Mouse (Mus musculus): ENCODE results near the gene Fam189a1. TPM values are rescaled to one million over a fixed set of nuclear protein-coding genes. Genes with fewer than 3 reads are reported as not detected.

Gene Fam189a1
- polyA plus RNA-seq, 1 experiment = 45.7 TPM

DNA sequence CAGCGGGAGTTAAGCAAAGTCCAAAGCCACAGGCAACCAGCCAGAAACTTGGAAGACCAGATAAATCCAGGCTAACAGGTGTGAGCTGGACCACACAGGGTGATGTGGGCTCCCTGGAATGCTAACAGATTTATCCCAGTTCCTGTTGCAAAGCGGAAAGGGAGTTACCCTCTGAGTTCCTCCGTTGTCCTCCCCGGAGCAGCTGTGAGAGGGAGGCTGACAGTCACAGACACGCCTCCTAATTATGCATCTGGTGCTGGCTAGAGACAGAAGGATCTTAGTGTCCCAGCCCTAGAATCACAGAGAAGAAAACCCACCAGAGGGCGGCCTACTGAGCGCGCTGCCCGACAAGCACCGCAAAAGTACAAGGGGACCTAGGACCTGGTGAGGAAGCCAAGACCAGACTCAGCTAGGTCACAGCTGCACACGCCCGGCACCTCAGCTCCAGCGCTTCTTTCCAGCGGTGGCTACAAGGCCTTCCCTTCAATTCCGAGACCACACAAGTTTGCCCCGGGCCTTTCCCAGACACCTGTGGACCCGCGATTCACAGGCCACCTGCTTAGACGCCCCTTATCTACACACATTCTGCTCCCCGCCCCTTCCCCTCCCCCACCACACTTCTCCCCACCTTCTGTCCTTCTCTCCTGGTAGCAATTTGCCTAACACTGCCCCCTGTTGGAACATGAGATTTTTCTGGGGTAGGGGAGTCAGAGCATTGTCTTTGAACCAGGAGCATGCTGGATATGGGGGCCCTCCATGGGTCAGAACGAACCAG, 316.4 kb downstream of the Fam189a1 start:
- peak; percentile 46 to 65 for DNase-seq (ENCODE audit: extremely low spot score in 1 of 2, low spot score in 1 of 2)

GRCm38 (mm10) chr7:64839281-64839680, 317.1 kb downstream of the Fam189a1 start:
- DNase-seq (ENCODE audit: extremely low spot score in 1 of 2, low spot score in 1 of 2) = no peak

DNA sequence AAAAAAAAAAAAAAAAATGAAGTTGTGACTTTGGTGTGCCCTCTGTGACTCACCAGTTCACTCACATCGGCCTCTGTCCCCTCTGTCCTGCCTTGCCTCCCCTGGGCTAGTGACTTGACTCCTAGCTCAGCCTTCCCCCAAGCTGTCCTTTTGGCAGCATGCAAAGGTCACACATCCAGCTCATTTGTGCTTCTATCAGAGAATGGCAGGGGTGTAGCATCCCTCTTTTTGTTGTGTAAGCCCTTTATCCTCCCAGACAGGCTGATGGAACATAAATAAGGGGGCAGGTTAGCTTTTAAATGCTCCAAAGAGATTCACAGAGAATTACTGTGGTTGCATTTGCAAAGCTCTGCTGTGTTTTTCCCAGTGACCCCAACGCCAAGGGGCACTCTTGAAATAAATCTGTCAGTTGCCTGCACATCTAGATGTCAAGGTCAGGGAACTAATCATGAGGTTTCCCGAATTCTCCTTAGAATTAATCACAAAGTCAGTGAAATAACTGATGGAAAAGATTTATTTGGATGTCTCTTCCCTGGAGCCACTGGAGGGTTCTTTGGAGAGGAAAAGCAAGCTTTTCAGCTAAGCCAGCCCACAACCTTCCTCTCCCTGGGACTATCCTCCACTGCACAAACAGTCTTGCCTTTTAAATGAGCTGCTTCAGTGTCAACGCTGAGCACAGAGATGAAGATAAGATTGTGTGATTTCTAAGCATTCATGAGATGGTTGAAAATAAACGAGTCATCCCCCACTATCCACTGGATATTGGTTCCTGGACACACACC, 326.0 kb downstream of the Fam189a1 start:
- DNase-seq (ENCODE audit: extremely low spot score in 1 of 2, low spot score in 1 of 2) = no peak

DNA sequence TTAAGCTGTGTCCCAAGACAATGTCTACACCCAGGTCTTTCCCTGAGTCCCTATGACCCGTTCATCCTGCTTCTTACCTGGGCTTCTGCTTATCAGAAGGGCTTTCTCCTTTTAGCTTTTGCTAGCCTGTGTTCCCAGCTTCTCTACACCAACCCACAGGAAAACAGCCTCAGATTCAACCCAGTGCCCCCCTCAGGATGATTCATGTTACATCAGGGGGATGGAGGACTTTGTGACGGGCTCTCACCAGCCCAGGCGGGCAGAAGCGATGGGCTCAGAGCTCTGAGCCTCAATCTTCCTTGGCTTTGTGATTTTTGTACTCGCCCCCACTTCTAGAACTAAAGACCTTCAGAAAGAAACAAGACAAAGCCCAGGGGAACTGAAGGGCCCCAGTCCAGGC, 335.3 kb downstream of the Fam189a1 start:
- DNase-seq (ENCODE audit: extremely low spot score in 1 of 2, low spot score in 1 of 2) = no peak

GRCm38 (mm10) chr7:64819683-64820082, 336.7 kb downstream of the Fam189a1 start:
- no peak for DNase-seq (ENCODE audit: extremely low spot score in 1 of 2, low spot score in 1 of 2)

GRCm38 (mm10) chr7:64808876-64809275, 347.5 kb downstream of the Fam189a1 start:
- no peak for DNase-seq (ENCODE audit: extremely low spot score in 1 of 2, low spot score in 1 of 2)

DNA sequence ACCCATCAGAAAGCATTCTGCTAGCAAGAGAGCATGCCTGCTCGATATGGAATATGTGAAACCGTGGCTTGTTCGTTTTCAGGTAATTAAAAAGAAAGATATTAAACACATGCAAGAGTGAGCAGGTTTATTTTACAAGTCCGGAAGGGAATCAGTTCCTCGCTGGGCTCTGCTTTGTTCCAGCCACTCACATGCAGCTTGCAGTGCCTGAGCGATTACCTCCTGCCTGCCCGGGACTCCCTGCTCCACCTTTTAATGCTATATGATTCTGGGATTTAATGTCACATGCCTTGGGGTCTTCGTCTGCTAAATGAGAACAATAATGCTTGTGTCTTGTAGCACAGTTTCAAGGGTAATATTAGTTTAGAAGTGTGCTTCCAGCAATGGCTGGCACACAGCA, 351.3 kb downstream of the Fam189a1 start:
- no peak for DNase-seq (ENCODE audit: extremely low spot score in 1 of 2, low spot score in 1 of 2)

DNA sequence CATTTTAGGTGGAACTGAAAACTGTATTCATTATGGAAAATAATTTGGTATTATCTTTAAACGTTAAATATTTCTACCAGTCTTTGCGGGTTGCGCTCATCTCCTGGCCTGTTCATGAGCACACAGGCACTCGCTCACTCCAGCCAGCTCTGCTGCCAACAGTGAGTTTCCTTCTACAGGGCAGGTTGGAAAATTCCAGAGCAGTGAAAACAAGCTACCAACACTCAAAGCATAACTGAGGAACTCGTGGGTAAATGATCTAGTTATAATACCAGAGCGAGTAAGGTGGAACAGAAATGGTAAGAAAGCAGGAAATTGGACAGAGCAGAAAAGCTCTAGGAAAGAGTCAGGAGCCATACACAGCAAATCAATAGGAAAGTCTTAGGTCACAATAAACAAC, 360.8 kb downstream of the Fam189a1 start:
- no peak for DNase-seq (ENCODE audit: extremely low spot score in 1 of 2, low spot score in 1 of 2)

DNA sequence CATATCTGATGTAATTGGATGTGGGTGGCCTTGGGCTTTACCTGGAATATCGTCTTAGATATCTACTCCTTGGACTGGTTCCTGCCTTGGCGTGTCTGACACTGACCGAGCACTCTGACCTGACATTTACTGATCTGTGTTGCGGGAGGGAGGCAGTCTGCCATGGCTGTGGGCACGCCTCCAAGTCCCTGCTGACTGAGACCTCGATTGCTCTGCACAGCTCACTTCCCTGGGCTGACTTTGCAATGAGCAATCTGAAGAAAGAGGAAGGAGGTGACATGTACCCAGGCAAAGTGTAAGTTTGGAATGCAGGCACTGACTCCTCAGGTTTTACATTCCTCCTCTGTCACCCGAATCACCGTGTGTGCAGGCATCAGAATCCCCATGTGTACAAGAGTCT, 364.3 kb downstream of the Fam189a1 start:
- DNase-seq (ENCODE audit: extremely low spot score in 1 of 2, low spot score in 1 of 2) = no peak

DNA sequence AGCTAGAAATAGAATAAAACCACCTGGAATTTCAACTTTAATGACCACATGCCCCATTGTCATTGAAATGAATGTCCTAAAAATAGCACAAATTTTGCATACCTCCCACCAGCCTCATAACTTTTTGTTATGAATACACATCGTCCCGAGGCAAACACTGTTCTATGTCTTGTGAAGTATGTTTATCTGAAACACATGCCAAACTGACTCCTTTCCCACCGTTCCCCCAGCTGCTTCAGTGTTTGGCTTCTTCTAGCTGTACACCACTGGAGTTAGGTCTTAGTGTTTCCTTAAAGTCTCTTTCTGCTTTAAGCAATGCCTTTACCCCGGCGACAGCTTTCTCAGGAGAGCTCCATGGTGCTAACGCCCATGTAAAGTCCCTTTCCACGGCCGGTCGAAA, 365.2 kb downstream of the Fam189a1 start:
- DNase-seq (ENCODE audit: extremely low spot score in 1 of 2, low spot score in 1 of 2) = no peak

DNA sequence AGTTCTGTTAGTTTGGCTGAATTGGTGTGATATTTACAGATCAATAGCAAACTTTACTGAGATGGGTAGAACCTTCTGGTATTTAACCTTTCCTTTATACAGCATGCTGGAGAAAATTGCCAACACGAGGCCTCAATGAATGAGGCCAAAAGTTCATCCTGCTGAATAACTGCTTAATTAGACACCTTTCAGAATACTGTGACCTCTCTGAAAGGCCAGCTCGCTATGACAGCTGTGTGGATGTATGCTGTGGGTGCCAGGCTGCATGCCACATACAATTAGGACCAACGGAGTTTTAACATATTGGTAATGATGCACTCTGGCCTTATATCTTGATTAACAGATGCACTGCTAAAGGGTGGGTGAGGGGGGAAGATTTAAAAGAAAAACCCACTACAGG, 371.3 kb downstream of the Fam189a1 start:
- DNase-seq (ENCODE audit: extremely low spot score in 1 of 2, low spot score in 1 of 2) = no peak

DNA sequence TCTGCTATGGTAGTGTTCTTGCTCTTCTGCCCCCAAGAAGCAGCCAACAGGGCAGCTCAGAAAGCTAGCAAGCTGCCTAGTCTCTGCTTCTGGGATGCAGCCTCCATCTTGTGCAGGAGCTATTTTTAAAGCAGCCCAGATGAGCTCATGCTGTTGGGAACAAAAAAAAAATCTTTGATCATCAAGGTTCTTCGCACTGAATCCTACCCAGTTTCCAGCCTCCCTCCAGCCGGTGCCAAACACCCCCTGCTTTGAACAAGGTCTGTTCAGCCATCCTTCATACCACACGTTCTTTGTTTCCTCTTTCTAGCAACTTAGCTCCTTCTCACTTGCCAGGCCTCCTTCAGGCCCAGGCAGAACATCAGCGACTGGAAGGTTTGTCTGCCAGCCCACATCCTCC, 376.9 kb downstream of the Fam189a1 start:
- DNase-seq (ENCODE audit: extremely low spot score in 1 of 2, low spot score in 1 of 2) = peak; percentile 68 to 82

DNA sequence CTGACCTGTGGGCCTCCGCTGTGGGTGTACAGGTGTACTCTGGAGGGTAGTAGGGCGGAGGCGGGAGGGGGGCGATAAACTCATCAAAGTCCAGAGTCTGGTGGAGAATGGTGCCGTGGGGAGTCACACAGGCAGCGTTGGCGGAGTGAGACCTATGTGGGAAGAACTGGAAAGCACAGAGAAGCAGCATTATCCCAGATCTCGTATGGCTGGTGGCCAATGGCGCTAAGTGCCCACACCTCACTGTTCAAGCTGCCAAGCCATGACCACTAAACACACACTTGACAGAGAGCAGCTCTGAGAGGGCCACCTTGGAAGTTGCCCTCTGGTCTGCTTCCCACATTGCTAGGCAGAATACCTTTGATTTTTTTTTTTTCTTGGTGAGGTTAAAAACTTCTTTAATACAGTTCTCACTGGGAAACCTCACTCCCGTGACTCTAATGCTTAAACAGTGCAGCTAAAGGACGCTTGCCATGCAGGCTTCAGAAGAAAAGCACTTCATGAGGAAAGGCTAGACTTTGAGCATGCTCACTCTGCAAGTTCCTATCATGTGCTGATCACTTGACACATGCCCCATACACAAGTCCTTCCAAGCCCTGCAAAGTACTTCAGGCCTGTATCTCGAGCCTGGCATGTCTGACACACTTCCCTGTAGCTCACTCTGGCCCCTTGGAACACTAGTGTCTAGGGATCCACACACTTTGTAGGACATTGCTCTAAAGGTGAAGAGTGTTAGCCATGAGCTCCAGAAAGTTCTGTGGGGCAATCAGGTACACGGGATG, 379.5 kb downstream of the Fam189a1 start:
- peak; percentile 38 to 77 for DNase-seq (ENCODE audit: extremely low spot score in 1 of 2, low spot score in 1 of 2)

DNA sequence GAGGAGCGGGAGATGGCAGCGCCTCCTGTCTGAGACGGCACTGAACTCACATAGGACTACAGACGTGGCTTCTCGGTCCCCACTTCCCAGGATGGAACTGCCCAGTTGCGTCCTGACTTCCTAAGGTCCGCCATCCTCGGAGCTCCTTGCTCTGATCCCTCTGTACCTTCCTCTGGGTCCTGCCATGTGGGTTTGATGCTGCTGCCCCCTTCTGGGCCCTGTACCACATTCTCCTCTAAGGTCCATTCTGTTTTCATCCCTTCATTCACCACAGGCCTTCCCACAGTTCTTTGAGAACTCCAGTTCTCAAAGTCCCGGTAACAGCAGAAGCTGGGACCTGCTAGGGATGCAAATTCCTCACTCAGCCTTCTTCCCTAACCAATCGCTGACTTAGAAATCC, 382.9 kb downstream of the Fam189a1 start:
- DNase-seq (ENCODE audit: extremely low spot score in 1 of 2, low spot score in 1 of 2) = no peak

- DNase-seq (ENCODE audit: extremely low spot score in 1 of 2, low spot score in 1 of 2) = no peak
Measured at GRCm38 (mm10) chr7:64770779-64771390, 385.5 kb downstream of the Fam189a1 start.

DNA sequence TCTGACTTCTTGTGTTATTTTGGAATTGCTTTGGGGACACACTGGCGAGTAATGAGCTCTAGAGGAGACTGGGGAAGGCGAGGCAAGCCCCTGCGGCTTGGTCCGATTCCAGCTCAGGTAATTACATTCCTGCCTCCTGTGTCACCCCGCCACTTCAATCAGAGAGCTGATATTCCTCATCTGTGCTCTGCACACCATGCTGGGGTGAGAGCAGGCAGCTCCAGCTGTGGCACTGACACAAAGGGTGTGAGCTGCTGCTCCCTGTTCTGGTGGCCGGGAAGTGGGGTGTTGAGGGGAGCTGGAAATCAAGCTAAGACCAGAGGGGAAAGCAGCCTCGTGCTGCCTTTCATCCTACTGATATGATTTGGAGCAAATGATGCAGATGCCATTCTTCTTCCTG, 386.6 kb downstream of the Fam189a1 start:
- DNase-seq (ENCODE audit: extremely low spot score in 1 of 2, low spot score in 1 of 2) = no peak

- DNase-seq (ENCODE audit: extremely low spot score in 1 of 2, low spot score in 1 of 2) = no peak
Measured at GRCm38 (mm10) chr7:64765595-64765994, 390.8 kb downstream of the Fam189a1 start.

GRCm38 (mm10) chr7:64755141-64755540, 401.2 kb downstream of the Fam189a1 start:
- DNase-seq (ENCODE audit: extremely low spot score in 1 of 2, low spot score in 1 of 2) = no peak

- DNase-seq (ENCODE audit: extremely low spot score in 1 of 2, low spot score in 1 of 2) = no peak
Measured at GRCm38 (mm10) chr7:64754161-64754560, 402.2 kb downstream of the Fam189a1 start.

- no peak for DNase-seq (ENCODE audit: extremely low spot score in 1 of 2, low spot score in 1 of 2)
Measured at GRCm38 (mm10) chr7:64753678-64754077, 402.7 kb downstream of the Fam189a1 start.

DNA sequence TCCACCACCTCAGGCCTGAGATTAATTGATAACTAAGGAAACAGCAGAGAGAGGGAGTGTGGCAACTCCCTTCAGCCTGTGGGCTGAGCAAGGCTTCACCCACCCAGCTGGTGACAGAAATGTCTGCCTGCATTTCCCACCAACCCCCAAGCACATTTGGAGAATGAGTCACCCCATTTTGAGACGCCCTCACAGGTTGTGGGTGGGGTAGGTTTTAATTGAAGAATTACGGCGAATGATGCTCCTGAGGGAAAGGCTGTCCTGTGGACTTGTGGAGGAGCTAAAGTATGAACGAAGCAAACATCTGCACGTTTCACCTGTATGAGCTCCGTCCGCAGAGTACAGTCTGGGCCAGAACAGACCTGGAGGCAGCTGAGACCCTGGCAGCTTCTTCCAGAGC, 404.2 kb downstream of the Fam189a1 start:
- peak; percentile 68 to 87 for DNase-seq (ENCODE audit: extremely low spot score in 1 of 2, low spot score in 1 of 2)

All from frontal cortex, adult 2 months (tissue).